Mouse (Mus musculus) cortical plate, adult 2 months (tissue): ENCODE measurements at regions not wholly inside any gene's neighbourhood (a gene's known extent, or its start where the extent isn't known, plus 50 kb on each side); places are given as distances from the start of the nearest gene placed in this dataset.

ENCODE experiments used
- CTCF ChIP-seq: fragments of 200-500 bp; IDR thresholded peaks from 2 replicates; pipeline ENCODE4 v1.5.1; 2011; ENCODE audit warnings: mild to moderate bottlenecking, control low read depth, low read length; ENCODE audit not compliant: insufficient read depth; ENCODE audit errors: extremely low read depth
- POLR2A ChIP-seq: fragments of 200-500 bp; IDR thresholded peaks from 2 replicates; pipeline ENCODE4 v1.6.1; 2011; ENCODE audit warnings: mild to moderate bottlenecking, low read length, control low read depth; ENCODE audit not compliant: insufficient read depth; ENCODE audit errors: extremely low read depth

- TF ChIP-seq CTCF = no peak
- TF ChIP-seq POLR2A = no peak
These were observed 297.7 kb upstream of the Nmur2 start for GRCm38 (mm10) chr11:56338511-56338910.
